Mouse (Mus musculus) erythroblast, embryonic 14.5 days (primary cell): ENCODE data around the gene AC134908.4.

ENCODE experiments used
- GATA1 ChIP-seq: IDR thresholded peaks from 2 replicates; pipeline ENCODE4 v1.6.1; 2012; ENCODE audit warnings: low read length, inconsistent platforms, mixed read lengths
- TAL1 ChIP-seq: IDR thresholded peaks from 3 replicates; pipeline ENCODE4 v1.6.1; 2012; ENCODE audit warnings: low read length, inconsistent platforms, mixed read lengths

- TF ChIP-seq GATA1: no peak
- no peak for TF ChIP-seq TAL1
Observed at GRCm38 (mm10) chr17:25754241-25754640, 41.2 kb downstream of the AC134908.4 start, which contains the start of gene Msln.
